Mouse (Mus musculus): ENCODE measurements around the gene Arrdc3. TPM values are rescaled to one million over a fixed set of nuclear protein-coding genes. Genes with fewer than 3 reads are reported as not detected.
"Not testable (repeated sequence)": the region's sequence is repeated elsewhere in the genome, so short reads cannot be mapped to it uniquely, and the experiment has no call there.

Arrdc3 gene
- polyA plus RNA-seq, 1 experiment from 2014 or later, result 43.7 TPM

DNA sequence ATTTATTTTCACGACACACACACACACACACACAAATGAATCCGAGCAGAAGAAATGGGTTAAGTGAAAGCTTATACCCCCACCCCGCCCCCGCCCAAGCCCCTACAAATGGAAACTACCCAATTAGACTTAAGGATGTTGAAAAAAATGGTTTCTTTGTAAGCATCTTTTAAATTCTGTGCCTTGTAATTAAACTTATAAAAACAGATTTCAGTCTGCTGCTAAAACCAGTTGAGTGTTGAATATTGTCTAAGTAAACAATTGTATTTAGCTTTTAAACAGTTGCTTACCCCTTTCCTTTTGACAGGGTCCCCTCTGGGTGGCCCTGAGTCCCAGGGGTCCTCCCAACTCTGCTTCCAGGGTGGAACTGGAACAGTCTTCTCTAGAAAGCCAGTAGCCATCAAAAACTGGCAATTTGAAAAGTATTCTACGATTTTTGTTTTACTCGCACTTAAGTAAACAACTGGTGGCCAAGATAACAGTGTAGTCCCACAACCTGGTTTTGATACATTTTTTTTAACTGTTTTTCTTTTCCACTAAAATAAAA lies 3.6 kb downstream of the Arrdc3 start:
- Histone ChIP-seq H3K36me3 (peaks cover 29% of the 10 kb centered on the region), H3K4me3 (peak overlapping the region; percentile 77), H3K4me1 (replicated peaks) (peaks cover 9% of the 10 kb centered on the region), H3K4me2 (peak overlapping the region; percentile 62), H3K9me3 (no peaks in the 10 kb centered on the region), H3K27ac (replicated peaks) (peak overlapping the region; percentile 100), H3K9ac (peak overlapping the region; percentile 100), H3K27me3 (no peaks in the 10 kb centered on the region)
- ATAC-seq (ENCODE audit: low read depth), result no peak
- 25% methylated on average over 6 of the region's 6 CpGs for WGBS

DNA sequence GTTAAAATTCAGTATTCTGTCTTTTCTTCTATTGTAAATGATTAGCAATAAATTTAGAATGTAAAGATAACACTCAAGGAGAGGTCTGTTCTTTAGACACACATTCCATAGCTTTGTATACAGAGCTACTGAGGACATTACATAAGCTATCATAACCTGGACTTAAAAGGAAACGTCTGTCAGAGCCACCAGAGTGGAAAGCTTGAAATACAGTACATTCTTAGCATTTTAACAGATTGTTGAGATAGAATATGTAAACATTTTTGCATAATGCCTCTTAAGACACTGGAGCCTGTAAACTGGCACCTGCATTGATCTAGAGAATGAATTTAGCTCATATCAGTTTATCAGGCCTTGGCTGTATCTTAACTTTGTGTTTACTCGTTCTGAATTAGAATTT lies 4.7 kb downstream of the Arrdc3 start:
- no peak overlapping the region for H3K4me2 ChIP-seq
- 69% methylated on average over 2 of the region's 2 CpGs for WGBS
- no peaks in the 10 kb centered on the region for H3K27me3 ChIP-seq
- no peak overlapping the region for H3K27ac ChIP-seq (replicated peaks)
- H3K4me1 ChIP-seq (replicated peaks), result peaks cover 4% of the 10 kb centered on the region
- no peak for ATAC-seq (ENCODE audit: low read depth)
- H3K4me3 ChIP-seq, result no peak overlapping the region
- H3K36me3 ChIP-seq, result peaks cover 37% of the 10 kb centered on the region
- no peaks in the 10 kb centered on the region for H3K9me3 ChIP-seq
- H3K9ac ChIP-seq, result no peak overlapping the region

DNA sequence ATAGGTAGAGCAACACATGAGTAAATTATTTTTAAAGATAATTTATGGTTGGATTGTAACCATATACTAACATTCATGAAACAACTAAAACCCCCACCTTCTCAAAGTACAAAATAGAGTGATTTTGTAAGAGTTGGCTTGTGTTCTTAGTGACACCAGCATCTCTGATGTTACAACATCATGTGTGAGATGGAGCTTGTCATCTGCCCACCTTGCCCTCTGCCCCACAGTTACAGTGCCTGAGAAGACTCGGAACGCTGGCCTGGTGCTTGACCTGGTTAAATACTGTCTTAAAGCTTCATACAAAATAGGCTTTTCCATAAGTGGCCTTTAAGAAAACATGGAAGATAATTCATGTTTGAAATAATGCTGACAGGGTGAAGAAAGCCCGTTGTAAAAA lies 11.7 kb downstream of the Arrdc3 start:
- H3K4me2 ChIP-seq; ATAC-seq (ENCODE audit: low read depth); H3K4me1 ChIP-seq (replicated peaks); H3K27me3 ChIP-seq; H3K9me3 ChIP-seq; H3K9ac ChIP-seq; H3K27ac ChIP-seq (replicated peaks); H3K4me3 ChIP-seq: not testable (repeated sequence)
- WGBS, result 95% methylated on average over 3 of the region's 3 CpGs
- H3K36me3 ChIP-seq, result peaks cover 70% of the 10 kb centered on the region

DNA sequence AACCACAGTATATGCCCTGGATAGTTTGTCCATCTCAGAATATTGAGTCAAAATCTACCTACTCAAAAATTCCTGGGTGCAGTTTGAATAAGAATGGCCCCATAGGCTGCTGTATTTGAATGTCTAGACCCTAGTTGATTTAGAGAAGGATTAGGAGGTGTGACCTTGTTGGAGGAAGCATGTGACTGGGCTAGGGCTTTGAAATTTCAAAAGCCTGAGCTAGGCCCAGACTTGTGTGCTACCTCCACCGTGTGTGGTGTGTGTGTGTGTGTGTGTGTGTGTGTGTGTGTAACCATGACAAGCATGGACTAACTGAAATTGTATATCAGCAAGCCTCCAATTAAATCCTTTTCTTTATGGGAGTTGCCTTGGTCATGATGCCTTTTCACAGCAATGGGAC lies 14.2 kb downstream of the Arrdc3 start:
- Histone ChIP-seq H3K9me3 (no peaks in the 10 kb centered on the region), H3K36me3 (peaks cover 47% of the 10 kb centered on the region), H3K4me1 (replicated peaks) (no peaks in the 10 kb centered on the region), H3K4me3 (no peak overlapping the region), H3K27ac (replicated peaks) (no peak overlapping the region), H3K4me2 (no peak overlapping the region), H3K27me3 (no peaks in the 10 kb centered on the region), H3K9ac (no peak overlapping the region)
- 57% methylated on average over 1 of the region's 1 CpGs for WGBS
- peak; percentile 42; the same call in 1 of the 2 replicates for ATAC-seq (ENCODE audit: low read depth)

DNA sequence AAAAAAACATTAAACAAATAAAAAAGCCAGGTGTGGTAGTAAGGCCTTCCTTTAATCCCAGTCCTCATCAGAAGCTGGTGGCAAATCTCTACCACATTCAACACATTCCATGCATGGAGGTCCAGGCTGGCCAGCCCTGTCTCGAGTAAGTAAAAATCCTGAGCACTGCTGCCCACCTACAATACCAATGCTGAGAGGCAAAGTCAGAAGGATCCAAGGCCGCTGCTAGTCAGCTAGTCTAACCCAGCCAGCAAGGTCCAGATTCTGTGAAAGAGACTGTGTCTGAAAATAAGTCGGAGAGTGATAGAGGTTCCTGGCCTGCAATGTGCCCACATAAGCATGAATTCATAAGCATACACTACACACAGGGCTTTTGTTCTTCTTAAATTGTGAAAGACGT lies 14.9 kb downstream of the Arrdc3 start:
- peaks cover 42% of the 10 kb centered on the region for H3K36me3 ChIP-seq
- no peak overlapping the region for H3K27ac ChIP-seq (replicated peaks)
- no peak overlapping the region for H3K4me2 ChIP-seq
- no peaks in the 10 kb centered on the region for H3K27me3 ChIP-seq
- no peak for ATAC-seq (ENCODE audit: low read depth)
- no peak overlapping the region for H3K9ac ChIP-seq
- no peak overlapping the region for H3K4me3 ChIP-seq
- no peaks in the 10 kb centered on the region for H3K9me3 ChIP-seq
- 83% methylated on average over 4 of the region's 4 CpGs for WGBS
- H3K4me1 ChIP-seq (replicated peaks), result no peaks in the 10 kb centered on the region

DNA sequence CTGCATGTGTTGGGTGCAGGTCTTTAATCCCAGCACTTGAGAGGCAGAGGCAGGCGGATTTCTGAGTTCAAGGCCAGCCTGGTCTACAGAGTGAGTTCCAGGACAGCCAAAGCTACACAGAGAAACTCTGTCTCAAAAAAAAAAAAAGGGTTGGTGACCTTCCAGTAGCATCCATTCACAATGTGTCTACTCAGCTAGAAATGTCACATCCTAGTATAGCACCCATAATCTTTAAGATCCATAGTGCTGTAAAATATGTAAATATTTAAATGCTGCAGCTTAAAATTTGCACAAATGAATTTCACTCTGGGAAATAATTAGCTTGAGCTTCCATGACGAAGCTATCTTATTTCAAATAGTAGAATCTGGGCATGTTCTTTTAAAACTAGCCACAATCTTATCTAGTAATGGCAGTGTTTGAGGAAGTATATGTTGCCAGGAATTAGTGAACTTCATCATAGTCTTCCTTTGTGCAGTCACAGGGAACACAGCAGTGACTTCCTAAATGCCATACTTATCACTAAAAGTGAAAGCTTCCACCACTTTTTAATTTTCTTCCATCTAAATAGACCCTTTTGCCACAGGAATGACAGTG lies 16.3 kb downstream of the Arrdc3 start:
- H3K9me3 ChIP-seq, result no peaks in the 10 kb centered on the region
- no peak overlapping the region for H3K4me3 ChIP-seq
- ATAC-seq (ENCODE audit: low read depth), result no peak
- no peaks in the 10 kb centered on the region for H3K27me3 ChIP-seq
- H3K4me2 ChIP-seq, result no peak overlapping the region
- no peak overlapping the region for H3K27ac ChIP-seq (replicated peaks)
- no peak overlapping the region for H3K9ac ChIP-seq
- no peaks in the 10 kb centered on the region for H3K4me1 ChIP-seq (replicated peaks)
- H3K36me3 ChIP-seq, result peaks cover 28% of the 10 kb centered on the region
- 85% methylated on average over 2 of the region's 2 CpGs for WGBS

DNA sequence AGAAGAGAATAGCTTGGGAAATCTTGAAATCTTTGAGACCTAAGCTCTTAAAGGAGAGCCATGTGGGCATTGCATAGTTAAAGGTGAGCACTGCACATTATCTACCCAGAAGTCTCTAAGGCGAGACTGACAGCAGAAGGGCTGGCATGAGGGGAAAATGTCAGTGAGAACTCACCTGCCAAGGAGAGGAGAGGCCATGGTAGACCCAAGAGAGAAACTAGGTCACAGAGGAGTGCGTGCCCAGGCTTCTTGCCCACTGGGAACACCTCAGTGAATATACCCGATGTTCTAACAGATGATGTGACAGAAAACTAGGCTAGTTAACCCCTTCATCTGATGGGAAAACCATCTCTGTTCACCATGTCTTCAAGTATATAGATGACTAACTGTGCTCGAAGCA lies 18.2 kb downstream of the Arrdc3 start:
- Histone ChIP-seq H3K27ac (replicated peaks) (no peak overlapping the region), H3K27me3 (no peaks in the 10 kb centered on the region), H3K4me3 (no peak overlapping the region), H3K9ac (no peak overlapping the region), H3K4me1 (replicated peaks) (no peaks in the 10 kb centered on the region), H3K9me3 (no peaks in the 10 kb centered on the region), H3K4me2 (no peak overlapping the region), H3K36me3 (peaks cover 21% of the 10 kb centered on the region)
- WGBS, result 89% methylated on average over 4 of the region's 4 CpGs
- no peak for ATAC-seq (ENCODE audit: low read depth)

DNA sequence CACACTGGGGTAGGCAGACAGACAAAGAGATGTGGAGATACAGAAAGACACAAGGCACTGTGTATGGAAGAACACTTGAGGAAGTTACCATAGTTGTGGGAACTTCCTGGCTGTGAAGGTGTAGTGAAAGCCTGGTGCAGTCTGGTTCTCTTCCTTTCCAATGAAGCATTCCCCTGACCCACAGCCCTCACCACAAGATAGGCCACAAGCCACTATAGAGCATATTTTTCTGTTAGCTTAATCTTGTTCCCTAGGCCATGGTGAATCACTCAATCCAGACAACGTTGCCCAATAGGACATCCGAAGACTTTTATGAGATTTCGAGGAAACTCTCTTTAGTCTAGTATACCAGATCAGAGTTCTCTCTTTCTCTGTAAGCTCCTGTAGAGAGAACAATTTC lies 19.6 kb downstream of the Arrdc3 start:
- Histone ChIP-seq H3K9ac (no peak overlapping the region), H3K27ac (replicated peaks) (no peak overlapping the region), H3K4me2 (no peak overlapping the region), H3K36me3 (peaks cover 9% of the 10 kb centered on the region), H3K27me3 (no peaks in the 10 kb centered on the region), H3K4me3 (no peak overlapping the region), H3K4me1 (replicated peaks) (no peaks in the 10 kb centered on the region), H3K9me3 (no peaks in the 10 kb centered on the region)
- WGBS, result 93% methylated on average over 3 of the region's 3 CpGs
- ATAC-seq (ENCODE audit: low read depth), result no peak

DNA sequence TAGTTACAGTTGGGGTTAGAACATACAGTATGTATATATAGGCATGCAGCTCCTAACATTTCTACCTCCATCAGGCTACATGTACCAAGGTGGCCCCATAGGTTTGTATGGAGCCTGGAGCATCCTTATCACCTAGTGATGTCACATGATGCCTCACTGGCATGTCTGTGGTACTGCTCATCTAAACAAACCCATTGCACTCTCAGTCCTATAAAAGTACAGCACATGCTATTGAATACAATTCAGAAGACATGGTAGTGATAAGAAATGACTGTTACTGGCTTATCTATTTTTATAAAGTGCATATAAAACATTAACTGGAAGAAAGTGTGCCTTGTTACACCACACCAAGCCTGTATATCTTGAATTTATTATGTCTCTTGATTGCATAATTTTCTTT lies 30.2 kb downstream of the Arrdc3 start:
- Histone ChIP-seq H3K9ac (no peak overlapping the region), H3K4me2 (no peak overlapping the region)
- ATAC-seq (ENCODE audit: low read depth), result no peak

DNA sequence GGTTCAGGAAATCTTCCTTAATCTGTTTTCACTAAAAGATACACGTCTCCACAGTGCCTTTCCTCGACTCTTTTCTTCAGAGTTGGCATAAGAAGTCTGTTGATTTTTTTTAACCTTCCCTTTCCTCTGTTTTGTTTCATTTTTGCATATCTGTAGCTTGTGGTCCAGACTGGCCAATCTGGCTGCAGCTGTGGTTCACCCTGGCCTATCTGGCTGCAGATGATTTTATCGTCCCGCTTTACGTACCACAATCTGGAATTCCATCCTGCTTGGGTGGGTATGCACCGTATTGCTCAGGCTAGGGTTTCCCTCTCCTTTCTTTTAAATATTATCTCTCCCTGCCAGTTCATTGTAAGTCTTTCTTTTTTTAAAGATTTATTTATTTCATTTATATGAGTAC lies 37.8 kb downstream of the Arrdc3 start:
- H3K4me2 ChIP-seq, result no peak overlapping the region
- H3K27me3 ChIP-seq, result no peaks in the 10 kb centered on the region
- ATAC-seq (ENCODE audit: low read depth), result no peak
- no peak overlapping the region for H3K27ac ChIP-seq (replicated peaks)
- no peaks in the 10 kb centered on the region for H3K9me3 ChIP-seq
- H3K4me1 ChIP-seq (replicated peaks), result peaks cover 8% of the 10 kb centered on the region; the same call in 1 of the 2 replicates
- H3K9ac ChIP-seq, result no peak overlapping the region
- H3K4me3 ChIP-seq, result no peak overlapping the region
- no peaks in the 10 kb centered on the region for H3K36me3 ChIP-seq
- WGBS, result 92% methylated on average over 6 of the region's 6 CpGs

More for the DNA sequence above, 30.2 kb downstream of the Arrdc3 start:
- Histone ChIP-seq H3K36me3 (no peaks in the 10 kb centered on the region), H3K9me3 (no peaks in the 10 kb centered on the region), H3K4me1 (replicated peaks) (no peaks in the 10 kb centered on the region), H3K27me3 (no peaks in the 10 kb centered on the region), H3K27ac (replicated peaks) (no peak overlapping the region), H3K4me3 (no peak overlapping the region)

DNA sequence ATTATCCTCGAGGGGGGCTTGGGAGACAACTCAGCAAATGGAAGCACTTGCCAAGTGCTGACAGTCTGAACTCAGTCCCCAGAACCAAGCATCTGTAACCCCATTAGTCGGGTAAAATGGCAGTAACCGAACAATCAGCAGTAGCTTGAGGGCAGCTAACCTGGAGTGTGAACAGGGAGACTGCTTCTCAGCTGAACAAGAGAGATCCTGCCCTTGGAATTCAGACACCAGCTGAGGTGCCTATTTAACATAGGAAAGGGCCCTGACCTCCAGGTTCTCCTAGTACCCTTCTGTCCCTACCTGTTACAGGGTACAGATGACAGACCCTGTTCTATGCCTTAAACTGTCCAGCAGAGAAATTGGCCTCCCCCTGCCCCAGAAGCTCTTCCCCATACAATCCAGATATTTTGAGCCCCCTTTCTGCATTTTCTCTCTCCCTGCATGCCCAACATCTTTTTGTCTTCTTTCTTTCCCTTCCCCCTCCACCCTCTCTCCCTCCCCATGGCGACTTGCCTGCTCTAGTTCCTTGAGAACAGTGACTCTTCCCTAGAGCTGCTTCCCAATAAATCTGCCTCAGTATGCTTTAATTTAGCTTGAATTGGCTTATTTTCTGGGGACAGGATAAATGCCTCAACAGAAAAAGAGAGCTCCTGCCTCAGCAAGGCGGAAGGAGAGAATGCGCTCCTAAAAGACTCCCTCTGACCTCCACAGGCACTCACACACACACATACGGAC lies 38.6 kb downstream of the Arrdc3 start:
- WGBS, result 43% methylated on average over 7 of the region's 7 CpGs
- Histone ChIP-seq H3K36me3 (no peaks in the 10 kb centered on the region), H3K4me2 (no peak overlapping the region), H3K27ac (replicated peaks) (no peak overlapping the region), H3K9ac (no peak overlapping the region), H3K27me3 (no peaks in the 10 kb centered on the region), H3K4me1 (replicated peaks) (peaks cover 8% of the 10 kb centered on the region; the same call in 1 of the 2 replicates), H3K4me3 (no peak overlapping the region), H3K9me3 (no peaks in the 10 kb centered on the region)
- ATAC-seq (ENCODE audit: low read depth), result no peak

DNA sequence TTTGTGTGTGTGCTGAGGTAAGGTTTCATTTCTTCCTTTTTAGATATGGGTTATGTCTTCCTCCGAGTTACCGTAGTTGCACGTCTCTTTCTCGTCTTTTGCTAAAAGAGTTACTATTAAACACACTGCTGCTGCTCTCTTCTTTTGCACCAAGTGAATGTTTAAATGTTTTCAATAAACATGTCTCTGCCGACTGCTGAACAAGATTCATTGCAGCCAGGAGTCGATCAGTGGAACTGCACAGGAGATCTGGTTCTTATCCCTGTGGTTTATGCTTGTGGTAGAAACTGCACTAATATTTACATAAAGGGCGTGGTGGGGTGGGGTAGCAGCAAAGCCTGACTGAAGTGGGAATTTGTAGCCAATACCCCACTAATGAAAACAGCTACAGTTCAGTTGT lies 45.0 kb downstream of the Arrdc3 start:
- Histone ChIP-seq H3K4me1 (replicated peaks) (no peaks in the 10 kb centered on the region), H3K9me3 (no peaks in the 10 kb centered on the region), H3K4me2 (no peak overlapping the region), H3K4me3 (no peak overlapping the region), H3K36me3 (no peaks in the 10 kb centered on the region), H3K27me3 (no peaks in the 10 kb centered on the region), H3K27ac (replicated peaks) (no peak overlapping the region), H3K9ac (no peak overlapping the region)
- ATAC-seq (ENCODE audit: low read depth), result no peak
- WGBS, result 73% methylated on average over 7 of the region's 7 CpGs
